Comparison of ENCODE assay signal across 9 mouse cellular contexts in the genomic region with DNA sequence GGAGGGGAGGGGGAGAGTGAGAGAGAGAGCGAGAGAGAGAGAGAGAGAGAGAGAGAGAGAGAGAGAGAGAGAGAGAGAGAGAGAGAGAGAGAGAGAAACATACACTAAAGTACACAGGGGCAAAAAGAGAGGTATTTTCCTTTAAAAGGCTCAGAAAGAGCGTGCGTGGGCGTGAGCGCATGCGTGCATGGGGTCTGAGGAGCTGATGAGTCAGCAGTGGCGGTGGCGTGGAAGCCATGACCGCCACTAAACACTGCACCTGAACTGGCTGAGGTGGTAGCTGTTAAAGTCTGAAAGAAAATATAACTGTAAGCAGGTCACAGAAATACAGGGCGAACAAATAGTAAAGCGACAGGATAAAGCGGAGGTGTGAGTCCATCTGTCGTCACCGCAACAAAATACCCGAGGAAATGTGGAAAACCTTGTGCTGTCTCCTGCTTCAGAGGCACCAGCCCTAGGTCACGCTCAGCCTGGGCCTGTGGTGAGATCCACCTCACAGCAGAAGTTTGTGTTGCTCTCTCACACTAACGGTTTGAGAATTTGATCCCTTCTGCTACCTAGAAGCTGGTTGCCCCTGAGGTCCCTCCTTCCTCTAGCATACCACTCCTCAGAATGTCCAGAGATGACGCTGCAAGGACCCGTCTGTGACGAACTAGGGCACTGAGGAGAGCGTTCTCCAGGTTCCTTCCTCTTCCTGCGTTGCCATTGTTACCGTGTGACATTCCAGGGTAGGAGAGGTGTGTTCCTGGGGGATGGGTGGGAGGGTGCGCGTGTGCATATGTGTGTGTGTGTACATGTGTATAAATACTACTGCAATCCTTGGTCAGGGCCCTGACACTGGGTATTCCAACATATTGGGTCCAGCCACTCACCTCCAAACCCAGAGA. TPM values are rescaled to one million over a fixed set of nuclear protein-coding genes. Genes with fewer than 3 reads are reported as not detected.
A peak's percentile ranks its signal among the peaks of the same experiment; 100 is the strongest.
DNase-seq lines count a peak whose midpoint lies in the region; ATAC-seq and TF ChIP-seq lines count a peak whose summit lies in the region.
"Had no signal": no experiment of that assay in that cellular context is flagged by ENCODE, and none has a peak within 500 bp of the region (broad histone marks: within the 10 kb centered on the region; RNA-seq: fewer than 3 reads in every experiment).

No protein-coding gene starts in this region.

- no peak overlapping the region; the same call in 1 of the 2 replicates for H3K4me2 ChIP-seq in limb, embryonic 14.5 days (replicated peaks; ENCODE audit: low read depth, low read length, severe bottlenecking)
- H3K4me2 ChIP-seq in hindbrain, embryonic 12.5 days (replicated peaks), result no peak overlapping the region
- H3K4me2 ChIP-seq: neural tube, embryonic 12.5 days had no signal

- 63% methylated on average over 24 of the region's 25 CpGs for WGBS in limb, embryonic 14.5 days
- 72% methylated on average over 24 of the region's 25 CpGs for WGBS in hindbrain, embryonic 12.5 days

- H3K4me3 ChIP-seq in limb, embryonic 14.5 days (replicated peaks; ENCODE audit: low read length), result no peak overlapping the region
- H3K4me3 ChIP-seq in hindbrain, embryonic 12.5 days, result no peak overlapping the region
- H3K4me3 ChIP-seq: neural tube, embryonic 12.5 days had no signal

- H3K4me1 ChIP-seq in limb, embryonic 14.5 days (ENCODE audit: control insufficient read depth, insufficient read depth, low read length), result peaks cover 3% of the 10 kb centered on the region; the same call in 1 of the 2 replicates
- H3K4me1 ChIP-seq in hindbrain, embryonic 12.5 days, result no peaks in the 10 kb centered on the region
- H3K4me1 ChIP-seq: neural tube, embryonic 12.5 days had no signal

- TF ChIP-seq POLR2A in limb, embryonic 14.5 days (IDR thresholded peaks at IDR 0.05; ENCODE audit: borderline replicate concordance, extremely low read depth, insufficient read depth, insufficient read length), result no peak

- H3K27ac ChIP-seq in limb, embryonic 14.5 days (replicated peaks; ENCODE audit: low read depth, low read length), result no peak overlapping the region
- no peak overlapping the region for H3K27ac ChIP-seq in hindbrain, embryonic 12.5 days
- H3K27ac ChIP-seq: neural tube, embryonic 12.5 days had no signal

- H3K9ac ChIP-seq in limb, embryonic 14.5 days (ENCODE audit: low read depth, low read length, severe bottlenecking), result no peak overlapping the region
- H3K9ac ChIP-seq in hindbrain, embryonic 12.5 days, result no peak overlapping the region
- H3K9ac ChIP-seq: neural tube, embryonic 12.5 days had no signal

- no peaks in the 10 kb centered on the region for H3K36me3 ChIP-seq in limb, embryonic 14.5 days (ENCODE audit: control insufficient read depth, insufficient read depth, low read length)
- no peaks in the 10 kb centered on the region for H3K36me3 ChIP-seq in hindbrain, embryonic 12.5 days
- H3K36me3 ChIP-seq: neural tube, embryonic 12.5 days had no signal

- ATAC-seq in limb, embryonic 14.5 days (ENCODE audit: low FRiP score, low read depth), result no peak
- ATAC-seq in hindbrain, embryonic 12.5 days (ENCODE audit: low FRiP score), result no peak

- peak; percentile 21 for DNase-seq in adrenal gland, adult 2 months
- DNase-seq in adrenal gland, adult 18-20 months (ENCODE audit: low spot score in 2 of 2), result no peak
- peak; percentile 14 to 20 for DNase-seq in left cerebral cortex, adult 18-20 months (ENCODE audit: low spot score in 2 of 2)
- DNase-seq in left cerebral cortex, postnatal 4 days, result no peak
- peak; percentile 70 for DNase-seq in brain, adult 2 months (ENCODE audit: low read depth, low spot score)
- DNase-seq in limb, embryonic 14.5 days (ENCODE audit: low spot score), result peak; percentile 28
- no peak for DNase-seq in B cell, adult 2 months

- H3K9me3 ChIP-seq in limb, embryonic 14.5 days (ENCODE audit: control insufficient read depth, low read length), result no peaks in the 10 kb centered on the region
- H3K9me3 ChIP-seq in hindbrain, embryonic 12.5 days (replicated peaks), result no peaks in the 10 kb centered on the region
- H3K9me3 ChIP-seq: neural tube, embryonic 12.5 days had no signal

- H3K27me3 ChIP-seq in limb, embryonic 14.5 days (ENCODE audit: control insufficient read depth, insufficient read depth, low read length), result no peaks in the 10 kb centered on the region
- peaks cover 12% of the 10 kb centered on the region; the same call in 1 of the 2 replicates for H3K27me3 ChIP-seq in hindbrain, embryonic 12.5 days
- H3K27me3 ChIP-seq: neural tube, embryonic 12.5 days had no signal

- intact Hi-C loops in left cerebral cortex, postnatal 4 days (cut with DNase I), result no loop called here

RNA-seq across cellular contexts. Expression of gene Nkx6-1, which starts 38.8 kb away (rescaled TPM):
- not detected for total RNA-seq in adrenal gland, adult 2 months (2021)
- not detected in 2 replicates for polyA plus RNA-seq in adrenal gland, adult 2 months (2012; rRNA removed)
- total RNA-seq in adrenal gland, adult 18-20 months (2021), result not detected
- total RNA-seq in left cerebral cortex, adult 18-20 months (2021), result under 1 TPM; 0.16 to 0.26 TPM
- under 1 TPM; 0.28 to 0.30 TPM for total RNA-seq in left cerebral cortex, postnatal 4 days (2021)
- 0.25 and 0.31 TPM in 2 replicates for polyA plus RNA-seq in limb, embryonic 14.5 days (2012; rRNA removed)
- 0.10 TPM in 2 replicates for polyA plus RNA-seq in limb, embryonic 14.5 days (2014; fragmentation: Nextera tagmentation; extraction: Ambion mirVana)
- polyA plus RNA-seq in hindbrain, embryonic 12.5 days (2016; fragmentation: Nextera tagmentation; extraction: Ambion mirVana), result 18.4 and 18.9 TPM in 2 replicates

Comparison
In these comparisons a context has a peak if more than half of its experiments do, and no peak if none do; other contexts are left out.
1. DNase-seq: peak in adrenal gland, adult 2 months (single experiment), left cerebral cortex, adult 18-20 months (2 of 2), brain, adult 2 months (single experiment) and limb, embryonic 14.5 days (single experiment); none in adrenal gland, adult 18-20 months (0 of 2), left cerebral cortex, postnatal 4 days (single experiment) and B cell, adult 2 months (0 of 2).